Mouse (Mus musculus) heart, embryonic 11.5 days (tissue): ENCODE results near the gene Hsd17b6. TPM values are rescaled to one million over a fixed set of nuclear protein-coding genes. Genes with fewer than 3 reads are reported as not detected.
A peak's percentile ranks its signal among the peaks of the same experiment; 100 is the strongest.

Experiments
- ATAC-seq: fragments of 200-750 bp; cut with Nextera tagmentation; replicated peaks from 2 replicates; pipeline ENCODE4 v1.8.0; 2017; ENCODE audit warnings: moderate library complexity; ENCODE audit not compliant: insufficient number of reproducible peaks, low FRiP score, low TSS enrichment
- H3K27ac ChIP-seq: fragments of 300-500 bp; sonication (generic); 2 replicates; pipeline ENCODE4 v1.5.1; 2014; ENCODE audit warnings: mild to moderate bottlenecking, low read depth, low read length
- H3K27me3 ChIP-seq: fragments of 300-500 bp; sonication (generic); 2 replicates; pipeline ENCODE4 v1.6.1; 2014; ENCODE audit warnings: mild to moderate bottlenecking, low read length, mixed read lengths; ENCODE audit not compliant: control insufficient read depth, insufficient read depth
- H3K36me3 ChIP-seq: fragments of 300-500 bp; sonication (generic); 2 replicates; pipeline ENCODE4 v1.6.1; 2014; ENCODE audit warnings: mild to moderate bottlenecking, low read length, moderate library complexity, mixed read lengths; ENCODE audit not compliant: control insufficient read depth, insufficient read depth
- H3K4me1 ChIP-seq: fragments of 300-500 bp; sonication (generic); 2 replicates; pipeline ENCODE4 v1.6.1; 2014; ENCODE audit warnings: low read length; ENCODE audit not compliant: control insufficient read depth, insufficient read depth
- H3K4me2 ChIP-seq: fragments of 300-500 bp; sonication (generic); 2 replicates; pipeline ENCODE4 v1.6.1; 2014; ENCODE audit warnings: mild to moderate bottlenecking, moderate library complexity
- H3K4me3 ChIP-seq: fragments of 300-500 bp; sonication (generic); 2 replicates; pipeline ENCODE4 v1.5.1; 2014; ENCODE audit warnings: low read depth, low read length
- H3K9ac ChIP-seq: fragments of 300-500 bp; sonication (generic); 2 replicates; pipeline ENCODE4 v1.6.1; 2014; ENCODE audit warnings: mild to moderate bottlenecking, low read depth, low read length, moderate library complexity
- H3K9me3 ChIP-seq: fragments of 300-500 bp; sonication (generic); replicated peaks from 2 replicates; pipeline ENCODE4 v1.6.1; 2016; ENCODE audit warnings: low read length; ENCODE audit not compliant: control insufficient read depth
- WGBS: fragments of 180-500 bp; shearing (Covaris S2); extraction: QIAGEN DNeasy Blood & Tissue Kit; methylation state at CpG from one replicate; pipeline ENCODE4 v1.1.7; 2014; ENCODE audit not compliant: insufficient replicate concordance; 5-methylcytosine and 5-hydroxymethylcytosine counted together
- polyA plus RNA-seq: library from polyadenylated mRNA; unstranded; fragments of >200 nt; fragmentation: Nextera tagmentation; extraction: Ambion mirVana; gene quantifications from 2 replicates; pipeline ENCODE4 v1.2.1, GENCODE M21; 2014

The Hsd17b6 gene
- polyA plus RNA-seq, 1 experiment from 2014 or later = not detected

- H3K4me2 ChIP-seq = no peak overlapping the region
- no peaks in the 10 kb centered on the region for H3K9me3 ChIP-seq
- ATAC-seq = no peak
- no peak overlapping the region for H3K27ac ChIP-seq
- H3K36me3 ChIP-seq = no peaks in the 10 kb centered on the region
- no peaks in the 10 kb centered on the region for H3K4me1 ChIP-seq
- no peak overlapping the region for H3K9ac ChIP-seq
- H3K4me3 ChIP-seq = no peak overlapping the region
- 62% methylated on average over 3 of the region's 3 CpGs for WGBS
- no peaks in the 10 kb centered on the region for H3K27me3 ChIP-seq
Observed at GRCm38 (mm10) chr10:127964004-127964403, 43.4 kb downstream of the Hsd17b6 start.

DNA sequence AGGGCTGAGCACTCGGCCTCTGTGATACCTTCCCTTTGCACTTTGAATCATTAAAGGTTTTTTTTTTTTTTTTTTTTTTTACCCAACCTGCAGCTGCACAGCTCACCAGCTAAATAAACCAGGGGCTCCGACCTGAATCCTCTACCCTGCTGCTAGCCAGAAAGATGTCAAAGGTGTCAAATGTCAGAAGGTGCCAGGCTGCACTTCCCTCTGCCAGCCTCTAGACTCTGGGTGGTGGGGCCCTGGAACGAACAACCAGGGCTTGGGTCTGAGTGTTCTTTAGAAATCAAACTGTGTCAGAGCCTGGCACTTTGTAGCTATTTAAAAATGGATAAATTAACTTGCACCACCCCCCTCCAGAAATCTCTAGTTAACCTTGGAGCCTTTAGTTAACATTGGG lies 45.0 kb downstream of the Hsd17b6 start:
- ATAC-seq = no peak
- no peaks in the 10 kb centered on the region for H3K9me3 ChIP-seq
- no peaks in the 10 kb centered on the region for H3K27me3 ChIP-seq
- H3K36me3 ChIP-seq = no peaks in the 10 kb centered on the region
- WGBS = 66% methylated on average over 3 of the region's 3 CpGs
- no peak overlapping the region for H3K27ac ChIP-seq
- H3K4me3 ChIP-seq = no peak overlapping the region
- no peaks in the 10 kb centered on the region for H3K4me1 ChIP-seq
- H3K9ac ChIP-seq = no peak overlapping the region
- no peak overlapping the region for H3K4me2 ChIP-seq

DNA sequence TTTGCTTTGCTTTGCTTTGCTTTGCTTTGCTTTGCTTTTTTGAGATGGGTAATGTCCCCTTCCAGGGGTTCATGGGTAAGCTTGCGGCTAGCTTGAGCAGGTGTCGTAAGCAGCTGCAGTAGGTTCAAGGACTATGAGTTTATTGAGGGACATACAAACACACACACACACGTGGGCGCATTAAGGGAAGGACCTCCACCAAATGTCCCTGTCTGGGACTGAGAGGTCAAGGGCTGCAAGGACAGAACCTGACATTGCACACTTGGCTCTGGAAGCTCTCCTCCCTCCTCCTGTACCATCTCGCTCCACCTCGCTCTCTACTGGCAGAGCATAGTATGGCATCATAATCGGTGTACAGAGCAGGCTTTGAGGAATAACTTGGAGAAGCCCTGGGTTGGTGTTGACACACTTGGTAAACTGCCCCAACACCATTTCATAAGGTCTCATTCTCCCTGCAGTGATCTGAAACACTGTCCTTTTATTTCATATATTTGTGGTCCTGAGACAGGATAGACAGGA lies 48.2 kb downstream of the Hsd17b6 start:
- Histone ChIP-seq H3K9me3 (no peaks in the 10 kb centered on the region), H3K27ac (no peak overlapping the region), H3K36me3 (no peaks in the 10 kb centered on the region), H3K9ac (no peak overlapping the region), H3K27me3 (no peaks in the 10 kb centered on the region), H3K4me1 (no peaks in the 10 kb centered on the region), H3K4me2 (no peak overlapping the region), H3K4me3 (no peak overlapping the region)
- ATAC-seq = no peak
- 88% methylated on average over 7 of the region's 7 CpGs for WGBS

DNA sequence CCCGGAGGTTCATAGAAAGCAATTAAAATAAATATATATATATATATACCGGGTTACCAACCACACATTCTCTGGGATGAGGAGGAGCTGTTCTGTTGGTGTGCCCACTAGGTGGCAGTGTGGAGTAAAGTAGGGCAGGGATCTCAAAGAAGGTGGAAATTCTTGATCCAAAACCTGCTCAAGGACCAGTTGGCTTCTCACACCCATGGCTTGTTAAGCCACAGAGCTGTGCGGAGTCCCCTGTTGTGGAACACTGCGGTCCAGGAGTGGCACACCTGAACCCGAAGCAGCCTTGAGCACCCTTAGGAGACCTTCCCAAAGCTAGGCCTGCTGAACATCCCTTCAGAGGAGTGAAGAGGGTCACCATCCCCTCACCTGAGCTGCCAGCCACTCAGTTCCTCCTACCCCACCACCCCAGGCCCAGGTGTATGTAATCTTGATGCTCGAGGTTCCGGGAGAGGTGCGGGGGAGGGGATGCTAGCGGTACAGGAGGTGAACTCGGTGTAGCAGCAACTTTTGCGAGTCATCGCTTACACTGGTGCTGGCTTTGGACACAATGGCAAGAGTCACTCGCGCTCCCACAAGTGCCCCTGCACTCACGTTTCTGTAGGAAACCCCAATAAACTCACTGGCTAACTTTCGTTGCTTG lies 51.1 kb downstream of the Hsd17b6 start:
- whole genome bisulfite sequencing = 46% methylated on average over 16 of the region's 16 CpGs
- Histone ChIP-seq H3K4me3 (no peak overlapping the region), H3K4me1 (no peaks in the 10 kb centered on the region), H3K36me3 (no peaks in the 10 kb centered on the region), H3K27ac (no peak overlapping the region), H3K27me3 (no peaks in the 10 kb centered on the region), H3K9me3 (no peaks in the 10 kb centered on the region), H3K4me2 (no peak overlapping the region), H3K9ac (no peak overlapping the region)
- ATAC-seq = 0 out of 2 replicates have a peak, but pooled peaks have one; percentile 35

DNA sequence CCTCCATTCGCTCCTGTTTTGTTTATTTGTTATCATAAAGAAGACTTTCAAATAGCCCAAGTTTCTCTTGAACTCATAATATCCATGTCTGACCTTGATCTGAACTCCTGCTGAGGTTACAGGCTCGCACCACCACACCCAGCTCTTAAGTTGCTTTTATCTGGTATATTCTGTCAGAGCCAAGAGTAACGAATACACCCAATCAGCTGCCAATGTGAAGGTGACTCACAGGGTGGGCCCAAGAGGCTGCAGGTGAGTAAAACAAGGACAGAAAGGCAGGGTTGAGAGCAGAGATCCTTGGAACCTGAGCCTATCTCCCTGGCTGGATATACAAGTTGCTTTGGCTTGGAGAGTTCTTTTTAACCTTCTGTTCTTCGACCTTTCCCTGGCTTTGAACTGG lies 52.4 kb downstream of the Hsd17b6 start:
- Histone ChIP-seq H3K9ac (no peak overlapping the region), H3K36me3 (no peaks in the 10 kb centered on the region), H3K27ac (no peak overlapping the region), H3K27me3 (no peaks in the 10 kb centered on the region), H3K4me3 (no peak overlapping the region), H3K4me1 (no peaks in the 10 kb centered on the region), H3K9me3 (no peaks in the 10 kb centered on the region), H3K4me2 (no peak overlapping the region)
- ATAC-seq = no peak
- WGBS = 63% methylated on average over 4 of the region's 4 CpGs

- 65% methylated on average over 4 of the region's 4 CpGs for WGBS
- Histone ChIP-seq H3K4me3 (no peak overlapping the region), H3K9me3 (no peaks in the 10 kb centered on the region), H3K27ac (no peak overlapping the region), H3K4me2 (no peak overlapping the region), H3K9ac (no peak overlapping the region), H3K4me1 (no peaks in the 10 kb centered on the region), H3K36me3 (no peaks in the 10 kb centered on the region), H3K27me3 (no peaks in the 10 kb centered on the region)
- ATAC-seq = no peak
Observed at GRCm38 (mm10) chr10:127951821-127952220, 55.6 kb downstream of the Hsd17b6 start.

GRCm38 (mm10) chr10:127951390-127951789 lies 56.0 kb downstream of the Hsd17b6 start:
- Histone ChIP-seq H3K4me1 (no peaks in the 10 kb centered on the region), H3K27me3 (no peaks in the 10 kb centered on the region), H3K9ac (no peak overlapping the region), H3K36me3 (no peaks in the 10 kb centered on the region), H3K4me3 (no peak overlapping the region), H3K4me2 (no peak overlapping the region), H3K27ac (no peak overlapping the region), H3K9me3 (no peaks in the 10 kb centered on the region)
- 79% methylated on average over 9 of the region's 9 CpGs for WGBS
- no peak for ATAC-seq

DNA sequence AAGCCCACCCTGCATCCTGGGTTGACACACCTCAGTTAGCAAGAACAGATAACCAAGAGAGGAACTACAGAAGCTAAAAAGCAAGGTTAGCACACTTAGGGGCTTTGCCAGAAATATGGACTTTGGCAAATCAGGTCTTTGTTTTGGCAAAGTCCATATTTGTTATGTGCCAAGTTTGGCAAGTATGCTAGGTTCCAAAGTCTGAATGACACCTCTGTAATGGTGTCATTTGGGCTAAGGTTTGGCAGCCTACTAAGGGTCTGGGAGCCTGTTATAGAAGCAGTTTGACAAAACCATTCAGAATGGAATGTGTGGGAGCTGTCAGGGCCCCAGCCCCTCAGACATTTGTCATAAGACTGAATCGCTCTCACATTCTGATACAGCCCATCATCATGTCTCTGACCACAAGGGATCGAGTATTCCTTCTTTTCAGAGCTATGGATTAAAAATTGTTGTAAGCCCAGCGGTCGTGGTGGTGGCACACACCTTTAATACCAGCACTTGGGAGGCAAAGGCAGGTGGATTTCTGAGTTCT lies 57.7 kb downstream of the Hsd17b6 start:
- no peak overlapping the region for H3K27ac ChIP-seq
- ATAC-seq = no peak
- no peaks in the 10 kb centered on the region for H3K27me3 ChIP-seq
- WGBS = 69% methylated on average over 4 of the region's 4 CpGs
- no peak overlapping the region for H3K9ac ChIP-seq
- no peak overlapping the region for H3K4me2 ChIP-seq
- H3K9me3 ChIP-seq = no peaks in the 10 kb centered on the region
- no peaks in the 10 kb centered on the region for H3K4me1 ChIP-seq
- no peaks in the 10 kb centered on the region for H3K36me3 ChIP-seq
- H3K4me3 ChIP-seq = no peak overlapping the region
